Mouse (Mus musculus) heart, adult 18-20 months (tissue): ENCODE data around the gene Olfr1370. TPM values are rescaled to one million over a fixed set of nuclear protein-coding genes. Genes with fewer than 3 reads are reported as not detected.
A peak's percentile ranks its signal among the peaks of the same experiment; 100 is the strongest.
"Not testable (repeated sequence)": the region's sequence is repeated elsewhere in the genome, so short reads cannot be mapped to it uniquely, and the experiment has no call there.

ENCODE experiments used
- DNase-seq, 2 experiments: peaks; one replicate each; pipeline ENCODE4 v3.0.0; 2021 to 2022; ENCODE audit warnings: mixed read lengths in 1 of 2
- long read RNA-seq, 2 experiments: library from polyadenylated mRNA; stranded (forward); transcript quantifications; one replicate each; pipeline ENCODE4 v2.0.0; 2021
- total RNA-seq, 2 experiments: library from RNA; stranded (reverse); gene quantifications; 2 replicates each; pipeline ENCODE4 v1.2.3; 2021

The Olfr1370 gene
- not detected for total RNA-seq
- long read RNA-seq, experiment 1, result 0 reads
- long read RNA-seq, experiment 2, result 0 reads

DNA sequence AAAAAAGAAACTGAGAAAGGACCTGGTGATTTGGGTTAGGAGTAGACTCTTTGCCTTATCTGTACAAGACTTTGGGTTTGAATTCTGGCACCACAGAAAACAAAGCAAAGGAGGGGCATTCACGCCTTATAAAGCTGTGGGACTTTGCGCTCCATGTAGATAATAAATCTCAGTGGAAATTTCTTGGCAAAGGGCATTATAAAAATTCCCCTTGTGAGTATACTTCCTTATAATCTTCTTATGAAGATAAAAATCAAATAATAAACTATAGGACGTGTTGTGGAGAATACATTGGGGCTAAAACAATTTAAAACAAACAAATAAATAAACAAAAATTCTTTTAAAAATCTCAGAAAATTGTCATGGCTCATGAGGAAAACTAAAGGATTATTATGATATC, at the start of gene Olfr1370:
Gene Olfr1370, minus strand, starts transcription at position 101 of the 400 bp plus-strand sequence.
- no peak for DNase-seq

DNA sequence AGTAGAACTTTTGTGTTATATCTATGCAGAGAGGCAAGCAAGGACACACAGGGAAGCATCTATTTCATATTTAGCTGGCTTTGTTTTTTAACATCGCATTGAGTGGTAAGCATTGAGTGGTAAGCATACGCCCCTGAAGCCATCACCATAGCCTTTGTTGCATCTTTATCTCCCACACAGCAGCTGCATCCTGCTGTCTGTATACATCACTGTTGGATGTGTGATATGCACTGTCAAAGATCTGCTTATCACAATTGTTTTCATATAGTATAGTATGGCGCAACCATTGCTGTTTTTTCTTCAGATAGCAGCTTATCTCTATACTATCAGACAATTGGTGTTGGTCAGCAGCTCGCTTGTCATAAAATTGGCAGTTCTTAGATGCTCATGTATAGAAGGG, 39.4 kb upstream of the Olfr1370 start:
- DNase-seq, result no peak

DNA sequence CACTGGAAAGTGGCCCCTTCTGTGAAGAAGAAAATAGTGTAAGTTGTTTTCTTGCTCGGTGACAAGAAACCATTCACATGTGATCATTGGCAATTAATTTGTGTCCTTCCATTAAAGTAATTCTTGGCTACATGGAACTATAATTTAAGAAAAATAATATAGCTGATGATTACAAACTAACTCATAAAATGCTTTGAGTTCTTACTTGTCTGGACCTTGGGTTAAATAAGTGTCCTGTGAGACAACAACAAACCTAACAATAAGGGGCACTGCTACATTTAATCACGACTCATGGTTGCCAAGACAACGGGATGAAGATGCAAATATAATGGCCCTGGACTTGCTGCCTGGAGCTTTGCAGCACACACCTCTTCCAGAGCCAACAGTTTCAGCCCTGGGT, 36.4 kb upstream of the Olfr1370 start, which contains the start of gene Olfr1369-ps1:
Gene Olfr1369-ps1, plus strand, starts transcription at position 301 of the 400 bp plus-strand sequence.
- not testable (repeated sequence) for DNase-seq

DNA sequence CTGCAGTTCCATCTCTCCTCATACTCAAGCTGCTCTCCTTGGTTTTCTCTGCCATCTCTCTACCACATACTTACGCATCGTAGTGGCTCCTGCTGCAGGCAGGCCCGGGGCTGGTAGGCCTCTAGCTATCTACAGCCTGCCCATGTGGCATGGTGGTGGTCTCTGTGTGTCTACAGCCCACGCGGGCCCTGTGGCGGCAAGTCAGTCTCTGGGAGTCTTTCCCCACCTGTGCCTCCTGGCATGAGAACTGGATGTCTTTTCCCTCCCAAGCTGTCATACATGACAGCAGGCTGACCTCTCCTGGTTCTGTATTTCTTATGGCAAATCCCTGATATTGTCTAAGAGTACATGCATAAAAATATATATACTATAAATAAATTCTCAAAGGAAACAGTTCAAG, 35.7 kb upstream of the Olfr1370 start:
- DNase-seq, result no peak

DNA sequence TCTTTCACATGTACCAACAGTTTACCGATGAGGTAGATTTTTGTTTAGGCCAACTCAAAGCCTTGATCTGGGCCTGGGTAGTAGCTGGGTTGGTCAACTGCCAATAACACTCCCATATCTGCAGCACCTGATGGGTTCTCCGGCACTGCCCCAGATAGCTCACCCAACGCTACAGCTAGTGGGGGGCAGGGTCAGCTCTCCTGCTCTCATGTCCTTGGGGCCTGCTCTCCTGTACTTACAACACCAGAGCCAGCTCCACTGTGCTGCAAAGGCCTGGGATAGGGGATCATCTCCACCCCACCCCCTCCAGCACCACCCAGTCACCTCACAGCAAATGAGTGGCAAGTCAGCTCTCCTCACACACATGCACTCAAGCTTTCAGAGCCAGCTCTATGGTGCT, 35.0 kb upstream of the Olfr1370 start:
- DNase-seq, result no peak

DNA sequence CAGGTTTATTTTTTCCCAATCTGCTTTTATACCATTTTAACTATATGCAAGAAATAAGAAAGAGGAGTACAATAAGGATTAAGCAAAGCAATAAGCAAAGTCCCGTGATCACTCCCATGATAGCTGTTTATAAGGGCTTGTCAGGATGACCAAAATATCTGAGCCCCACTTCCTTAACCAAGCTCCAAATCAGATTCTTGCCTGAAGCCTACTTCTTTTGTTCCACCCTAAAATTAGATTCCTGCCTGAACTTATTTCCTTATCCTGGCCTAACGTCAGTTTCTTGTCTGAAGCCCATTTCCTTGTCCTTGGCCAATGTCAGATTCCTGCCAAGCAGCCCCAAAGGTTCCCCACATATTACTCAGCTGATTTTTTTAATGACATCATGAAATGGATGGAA, 7.9 kb upstream of the Olfr1370 start:
- peak; percentile 2 to 27 for DNase-seq

DNA sequence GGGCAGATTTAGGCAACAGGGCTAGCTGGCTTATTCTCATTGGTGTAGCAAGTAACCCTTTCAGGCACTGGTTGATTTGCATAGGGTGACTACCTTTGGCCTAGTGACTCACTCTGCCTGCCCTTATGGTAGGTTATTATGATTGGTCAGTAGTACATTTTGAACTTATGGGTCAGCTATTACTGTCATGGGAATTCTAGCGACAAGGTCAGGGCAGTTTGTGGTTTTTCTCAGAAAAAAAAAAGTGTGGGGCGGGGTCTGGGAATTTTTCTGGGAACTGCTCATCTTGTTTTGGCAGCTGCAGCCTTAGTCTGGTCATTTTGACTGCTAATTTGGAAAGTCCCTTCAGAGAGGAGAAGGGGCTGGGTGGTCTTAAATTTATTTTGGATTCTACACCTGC, 8.7 kb downstream of the Olfr1370 start:
- no peak for DNase-seq

DNA sequence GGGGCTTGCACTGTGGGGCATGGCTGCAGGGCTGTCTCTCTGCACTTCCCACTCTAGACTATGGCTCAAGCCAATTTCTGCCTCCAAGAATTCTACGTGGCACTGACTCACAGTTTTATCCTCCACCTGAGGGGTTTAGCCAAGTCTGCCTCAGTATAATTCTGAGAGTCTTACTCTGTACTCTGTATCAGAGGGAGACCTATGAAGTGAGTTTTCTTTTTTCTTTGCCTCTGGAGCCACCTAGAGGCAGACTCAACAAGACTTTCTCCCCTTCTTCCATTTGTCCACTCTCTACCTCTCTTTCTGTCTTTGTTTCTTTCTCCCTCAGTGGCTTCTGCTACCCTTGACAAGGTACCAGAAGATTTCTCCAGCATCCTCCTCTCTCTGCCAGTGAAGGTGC, 24.6 kb downstream of the Olfr1370 start:
- DNase-seq, result no peak

DNA sequence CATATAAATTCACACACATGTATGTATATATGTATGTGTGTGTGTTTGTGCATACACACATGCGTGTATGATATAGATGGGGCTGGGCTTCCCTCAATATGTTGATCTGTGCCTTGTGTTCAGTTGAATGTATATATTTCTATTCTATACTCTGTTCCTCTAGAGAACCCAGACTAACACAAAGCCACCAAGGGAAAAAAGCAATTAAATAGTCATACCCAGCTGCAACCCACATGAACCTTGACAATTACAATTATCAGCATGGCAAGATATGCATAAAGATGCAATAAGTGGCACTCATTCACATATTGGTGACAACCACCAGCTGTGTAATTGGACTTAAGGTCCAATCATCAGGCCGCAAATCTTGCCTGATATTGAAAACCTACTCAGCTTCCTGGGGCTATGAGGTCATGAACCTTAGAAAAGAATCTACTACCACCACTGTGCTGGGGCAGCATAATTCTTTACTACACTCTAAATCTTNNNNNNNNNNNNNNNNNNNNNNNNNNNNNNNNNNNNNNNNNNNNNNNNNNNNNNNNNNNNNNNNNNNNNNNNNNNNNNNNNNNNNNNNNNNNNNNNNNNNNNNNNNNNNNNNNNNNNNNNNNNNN, 34.1 kb downstream of the Olfr1370 start:
- no peak for DNase-seq

DNA sequence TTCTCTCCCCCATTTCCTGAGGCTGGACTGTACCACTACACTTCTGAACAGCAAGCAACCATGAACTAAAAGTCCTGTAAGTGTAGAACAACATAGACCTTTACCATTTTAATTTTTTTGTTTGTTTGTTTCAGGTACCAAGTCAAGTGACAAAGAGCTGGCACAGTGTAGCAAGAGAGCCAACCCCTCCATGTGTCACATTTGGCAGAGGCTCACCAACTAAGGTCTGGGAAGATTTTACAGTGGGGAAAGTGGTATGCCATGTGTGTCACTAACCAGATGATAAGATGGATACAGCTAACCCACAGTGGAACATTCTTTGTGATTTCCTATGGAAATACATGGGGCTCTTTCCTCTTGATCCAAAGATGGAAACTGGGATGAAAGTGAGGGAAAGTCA, 38.8 kb downstream of the Olfr1370 start:
- no peak for DNase-seq

DNA sequence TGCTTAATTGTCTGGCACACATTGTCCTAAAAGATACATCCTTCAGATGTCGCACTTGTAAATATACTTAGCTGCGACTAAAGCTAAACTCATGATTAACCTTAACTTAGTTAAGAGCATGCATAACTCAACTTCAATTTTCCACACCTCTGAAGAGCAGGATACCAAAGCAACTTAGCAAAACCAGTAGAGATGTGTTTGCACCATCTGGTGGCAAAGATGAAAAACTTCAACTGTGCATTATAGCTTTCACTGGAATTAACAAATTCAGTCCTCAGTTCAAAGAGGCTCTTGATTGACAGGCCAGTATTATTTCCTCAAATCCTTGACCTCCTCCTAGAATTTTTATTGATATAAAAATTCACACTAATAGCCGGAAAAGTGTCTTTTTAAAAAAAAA, 39.7 kb downstream of the Olfr1370 start:
- no peak for DNase-seq

DNA sequence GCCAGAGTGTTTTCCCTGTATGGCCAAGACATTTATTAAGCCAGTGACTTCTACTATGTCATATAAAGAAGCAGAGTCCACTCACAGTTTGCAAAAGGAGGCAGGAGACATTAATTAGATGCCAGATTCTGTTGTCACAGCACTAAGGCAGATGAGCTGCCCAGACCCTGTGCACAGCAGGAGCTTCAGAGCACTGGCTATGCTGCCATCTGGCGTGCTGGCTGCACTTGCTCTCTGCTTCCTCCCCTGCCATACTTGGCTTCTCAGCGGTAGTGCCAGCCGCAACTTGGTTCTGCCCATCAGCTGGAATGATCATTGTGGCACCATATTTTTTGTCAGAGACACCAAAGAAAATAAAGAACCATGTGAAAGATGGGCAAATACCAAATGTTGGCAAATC, 41.6 kb downstream of the Olfr1370 start:
- DNase-seq, result no peak

DNA sequence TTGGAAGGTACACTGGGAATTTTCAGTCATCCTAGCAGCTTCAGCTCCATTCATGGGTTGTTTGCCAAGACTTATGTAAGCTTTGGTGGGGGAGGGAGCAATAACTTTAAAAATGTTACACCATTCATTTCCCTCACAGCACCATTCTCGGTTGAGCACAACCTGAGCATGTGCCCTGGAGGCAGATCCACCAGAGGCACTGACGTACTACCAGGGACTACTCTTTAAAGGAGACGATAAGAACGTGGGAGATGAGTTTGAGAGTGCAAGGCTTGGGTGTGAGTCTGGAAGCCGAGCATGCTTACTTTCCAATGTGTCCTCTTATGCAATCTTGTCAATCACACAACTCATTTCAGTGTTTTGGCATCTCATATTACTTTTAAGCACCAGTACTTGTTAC, 49.9 kb downstream of the Olfr1370 start:
- DNase-seq, result no peak

Other genes starting within 250 kb of the Olfr1370 start
- gene Olfr1369-ps1, start 36.5 kb upstream of the Olfr1370 start, total RNA-seq, result not detected
- not detected for gene Olfr263, start 54.7 kb upstream of the Olfr1370 start, total RNA-seq
- gene Olfr1368, start 70.9 kb upstream of the Olfr1370 start, total RNA-seq, result not detected
- 10 to 100 TPM; 20.5 to 21.4 TPM for gene Trim27, start 104.5 kb upstream of the Olfr1370 start, total RNA-seq
- not detected for gene Gpx5, start 217.8 kb upstream of the Olfr1370 start, total RNA-seq
- gene Gpx6, start 237.2 kb upstream of the Olfr1370 start, total RNA-seq, result not detected